Mouse (Mus musculus) c-Kit-positive CD71-negative TER-119-negative erythroid progenitor cells, embryonic 14.5 days (primary cell): Measurements from ENCODE around the gene Tacr3.

Experiments
- DNase-seq: peaks from one replicate; pipeline ENCODE4 v3.0.0-alpha.2; 2013; ENCODE audit warnings: low read depth

Tacr3 gene

GRCm38 (mm10) chr3:134828875-134829530 lies at the start of gene Tacr3:
Tacr3 (plus strand) TSS chr3:134829007.
- DNase-seq: no peak

- DNase-seq: no peak
Measured at GRCm38 (mm10) chr3:134828492-134828874, 324 bp upstream of the Tacr3 start.

GRCm38 (mm10) chr3:134829531-134829921 lies 719 bp downstream of the Tacr3 start:
- DNase-seq: no peak

GRCm38 (mm10) chr3:134851342-134851741 lies 22.5 kb downstream of the Tacr3 start:
- DNase-seq: no peak

- DNase-seq: no peak
Measured at GRCm38 (mm10) chr3:134877701-134878100, 48.9 kb downstream of the Tacr3 start.

- DNase-seq: no peak
Measured at GRCm38 (mm10) chr3:134895831-134896230, 67.0 kb downstream of the Tacr3 start.

GRCm38 (mm10) chr3:134908890-134909289 lies 80.1 kb downstream of the Tacr3 start:
- no peak for DNase-seq

GRCm38 (mm10) chr3:134934703-134935102 lies 105.9 kb downstream of the Tacr3 start:
- no peak for DNase-seq

- DNase-seq: no peak
Measured at GRCm38 (mm10) chr3:134935461-134935860, 106.7 kb downstream of the Tacr3 start.

GRCm38 (mm10) chr3:134963461-134963860 lies 134.7 kb downstream of the Tacr3 start:
- no peak for DNase-seq

- DNase-seq: no peak
Measured at GRCm38 (mm10) chr3:134978902-134979301, 150.1 kb downstream of the Tacr3 start.

- DNase-seq: no peak
Measured at GRCm38 (mm10) chr3:134980140-134980539, 151.3 kb downstream of the Tacr3 start.
